Mouse (Mus musculus) forebrain, postnatal 0 days (tissue): ENCODE measurements around the gene Plce1. TPM values are rescaled to one million over a fixed set of nuclear protein-coding genes. Genes with fewer than 3 reads are reported as not detected.
A peak's percentile ranks its signal among the peaks of the same experiment; 100 is the strongest.

Source experiments
- ATAC-seq: fragments of 200-750 bp; cut with Nextera tagmentation; 2 replicates; pipeline ENCODE4 v1.8.0; 2017; ENCODE audit warnings: mild to moderate bottlenecking, moderate library complexity
- DNase-seq: peaks from one replicate; pipeline ENCODE4 v3.0.0-alpha.2; 2015
- H3K27ac ChIP-seq: fragments of 300-500 bp; sonication (generic); 2 replicates; pipeline ENCODE4 v1.5.1; 2014; ENCODE audit warnings: low read depth, mild to moderate bottlenecking, antibody characterized with exemption, low read length, moderate library complexity, mixed read lengths
- H3K27me3 ChIP-seq: fragments of 300-500 bp; sonication (generic); 2 replicates; pipeline ENCODE4 v1.6.1; 2014; ENCODE audit warnings: mild to moderate bottlenecking, low read length, mixed read lengths; ENCODE audit not compliant: insufficient read depth
- H3K36me3 ChIP-seq: fragments of 300-500 bp; sonication (generic); 2 replicates; pipeline ENCODE4 v1.6.1; 2014; ENCODE audit warnings: mild to moderate bottlenecking, moderate library complexity; ENCODE audit not compliant: insufficient read depth
- H3K4me1 ChIP-seq: fragments of 300-500 bp; sonication (generic); 2 replicates; pipeline ENCODE4 v1.6.1; 2014; ENCODE audit warnings: antibody characterized with exemption; ENCODE audit not compliant: insufficient read depth
- H3K4me2 ChIP-seq: fragments of 300-500 bp; sonication (generic); 2 replicates; pipeline ENCODE4 v1.6.1; 2014; ENCODE audit warnings: low read depth, mild to moderate bottlenecking, moderate library complexity
- H3K4me3 ChIP-seq: fragments of 300-500 bp; sonication (generic); 2 replicates; pipeline ENCODE4 v1.5.1; 2014; ENCODE audit warnings: low read depth, low read length, mixed read lengths
- H3K9ac ChIP-seq: fragments of 300-500 bp; sonication (generic); 2 replicates; pipeline ENCODE4 v1.6.1; 2014; ENCODE audit warnings: mild to moderate bottlenecking
- H3K9me3 ChIP-seq: fragments of 300-500 bp; sonication (generic); 2 replicates; pipeline ENCODE4 v1.6.1; 2016; ENCODE audit warnings: low read length
- CTCF ChIP-seq: sonication (generic); IDR thresholded peaks from 2 replicates; pipeline ENCODE4 v1.5.1; 2016; ENCODE audit warnings: antibody characterized with exemption, control low read depth, low read depth
- WGBS: fragments of 180-500 bp; shearing (Covaris S2); extraction: QIAGEN DNeasy Blood & Tissue Kit; methylation state at CpG from one replicate; pipeline ENCODE4 v1.1.7; 2014; 5-methylcytosine and 5-hydroxymethylcytosine counted together
- polyA plus RNA-seq: library from polyadenylated mRNA; unstranded; fragments of >200 nt; fragmentation: Nextera tagmentation; extraction: Ambion mirVana; gene quantifications from 2 replicates; pipeline ENCODE4 v1.2.1, GENCODE M21; 2015
- total RNA-seq: library from RNA; depleted of rRNA; stranded (reverse); fragments of >200 nt; gene quantifications from 2 replicates; pipeline ENCODE4 v1.2.3, GENCODE M21; 2014; rRNA removed

Plce1 gene
- total and polyA plus RNA-seq, 2 experiments from 2014 or later, result 2.8 to 11.1 TPM

GRCm38 (mm10) chr19:38818766-38819426, 338.0 kb downstream of the Plce1 start, which contains the start of gene Noc3l:
Noc3l (minus strand) TSS chr19:38819237.
- H3K4me1 ChIP-seq, result peaks cover 9% of the 10 kb centered on the region
- peak within 1 kb of the TSS; percentile 65 for H3K4me3 ChIP-seq
- peak; percentile 98 for TF ChIP-seq CTCF
- peak; percentile 94 for DNase-seq
- H3K27ac ChIP-seq, result peak within 1 kb of the TSS; percentile 64; the same call in 1 of the 2 replicates
- no peaks in the 10 kb centered on the region for H3K9me3 ChIP-seq
- peak; percentile 98 for ATAC-seq
- peaks cover 24% of the 10 kb centered on the region for H3K36me3 ChIP-seq
- WGBS, result under 1% methylated on average over 38 of the region's 38 CpGs
- peak within 1 kb of the TSS; percentile 71 for H3K9ac ChIP-seq
- H3K27me3 ChIP-seq, result no peaks in the 10 kb centered on the region
- H3K4me2 ChIP-seq, result peak within 1 kb of the TSS; percentile 83

- H3K4me1 ChIP-seq, result peaks cover 9% of the 10 kb centered on the region
- peak overlapping the region; percentile 64; the same call in 1 of the 2 replicates for H3K27ac ChIP-seq
- peak overlapping the region; percentile 71 for H3K9ac ChIP-seq
- 12% methylated on average over 16 of the region's 16 CpGs for WGBS
- peak overlapping the region; percentile 65 for H3K4me3 ChIP-seq
- no peaks in the 10 kb centered on the region for H3K9me3 ChIP-seq
- H3K4me2 ChIP-seq, result peak overlapping the region; percentile 83
- H3K36me3 ChIP-seq, result peaks cover 19% of the 10 kb centered on the region
- H3K27me3 ChIP-seq, result no peaks in the 10 kb centered on the region
- no peak for DNase-seq
- no peak for TF ChIP-seq CTCF
- peak; percentile 63 for ATAC-seq
Measured at GRCm38 (mm10) chr19:38819427-38819802, 338.5 kb downstream of the Plce1 start.

DNA sequence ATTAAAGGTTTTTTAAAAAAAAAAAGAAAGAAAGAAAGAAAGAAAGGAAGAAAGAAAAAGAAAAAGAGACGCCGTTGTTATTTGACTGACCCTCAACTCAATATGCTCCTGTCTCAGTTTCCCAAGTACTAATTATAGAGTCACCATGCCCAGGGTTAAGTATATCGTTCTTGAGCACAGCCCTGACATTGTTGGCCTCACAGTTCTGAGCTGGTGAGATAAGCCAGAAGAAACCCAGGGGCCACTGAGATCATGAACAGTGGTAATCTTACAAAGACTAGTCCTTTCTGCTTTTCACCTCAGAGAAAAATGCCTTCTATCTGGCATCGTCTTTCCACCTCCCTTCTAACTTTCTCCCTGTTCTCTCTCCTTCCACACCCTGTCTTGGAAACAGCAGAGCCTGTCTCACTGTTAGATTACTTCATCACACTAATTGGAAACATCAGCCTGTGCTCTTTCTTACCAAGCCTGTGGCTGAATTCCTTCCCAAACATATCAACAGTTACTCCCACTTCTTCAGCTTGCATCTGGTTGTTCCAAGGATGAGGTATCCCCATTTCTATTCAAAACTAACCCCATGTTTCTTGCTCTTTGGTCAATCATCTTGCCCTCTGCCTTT, 339.4 kb downstream of the Plce1 start:
- Histone ChIP-seq H3K9ac (no peak overlapping the region), H3K36me3 (peaks cover 10% of the 10 kb centered on the region), H3K4me1 (peaks cover 9% of the 10 kb centered on the region), H3K4me3 (no peak overlapping the region), H3K27ac (no peak overlapping the region), H3K4me2 (no peak overlapping the region), H3K27me3 (no peaks in the 10 kb centered on the region), H3K9me3 (no peaks in the 10 kb centered on the region)
- ATAC-seq (no peak), DNase-seq (no peak)
- 92% methylated on average over 4 of the region's 4 CpGs for WGBS
- no peak for TF ChIP-seq CTCF

DNA sequence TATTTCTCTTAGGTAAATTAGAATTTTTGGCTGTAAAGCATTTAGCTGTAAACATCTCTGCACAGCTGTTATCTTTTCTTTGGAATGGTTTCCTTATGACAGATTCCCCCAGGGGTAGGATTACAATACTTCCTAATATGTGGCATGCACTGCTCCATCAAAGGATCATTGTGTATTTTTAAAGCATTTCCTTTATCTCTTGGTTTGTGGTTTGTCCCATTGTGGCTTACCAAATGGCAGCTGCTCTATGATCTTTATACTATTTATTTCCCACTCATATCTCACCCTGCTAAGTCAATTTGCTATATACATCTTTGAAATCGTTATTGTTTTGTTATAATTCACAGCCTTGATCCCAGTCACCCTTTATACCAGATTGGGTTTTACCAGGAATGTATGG, 352.3 kb downstream of the Plce1 start:
- no peak overlapping the region for H3K4me3 ChIP-seq
- no peak overlapping the region for H3K4me2 ChIP-seq
- DNase-seq, result no peak
- no peak for TF ChIP-seq CTCF
- no peak overlapping the region for H3K27ac ChIP-seq
- no peaks in the 10 kb centered on the region for H3K9me3 ChIP-seq
- H3K27me3 ChIP-seq, result no peaks in the 10 kb centered on the region
- H3K4me1 ChIP-seq, result peaks cover 3% of the 10 kb centered on the region; the same call in 1 of the 2 replicates
- no peak overlapping the region for H3K9ac ChIP-seq
- 66% methylated on average over 1 of the region's 1 CpGs for WGBS
- no peak for ATAC-seq
- no peaks in the 10 kb centered on the region for H3K36me3 ChIP-seq

Other genes with a start within 250 kb of the Plce1 start
- gene Lgi1, start 216.6 kb upstream of the Plce1 start, total RNA-seq, result 19.2 and 20.3 TPM in 2 replicates
- gene Lgi1, start 216.6 kb upstream of the Plce1 start, polyA plus RNA-seq, result 19.3 and 25.7 TPM in 2 replicates
- 2.8 and 3.2 TPM in 2 replicates for gene Slc35g1, start 85.1 kb upstream of the Plce1 start, total RNA-seq
- gene Slc35g1, start 85.1 kb upstream of the Plce1 start, polyA plus RNA-seq, result 0.86 and 1.3 TPM in 2 replicates